Mouse (Mus musculus): ENCODE results near the gene Fastk.

DNA sequence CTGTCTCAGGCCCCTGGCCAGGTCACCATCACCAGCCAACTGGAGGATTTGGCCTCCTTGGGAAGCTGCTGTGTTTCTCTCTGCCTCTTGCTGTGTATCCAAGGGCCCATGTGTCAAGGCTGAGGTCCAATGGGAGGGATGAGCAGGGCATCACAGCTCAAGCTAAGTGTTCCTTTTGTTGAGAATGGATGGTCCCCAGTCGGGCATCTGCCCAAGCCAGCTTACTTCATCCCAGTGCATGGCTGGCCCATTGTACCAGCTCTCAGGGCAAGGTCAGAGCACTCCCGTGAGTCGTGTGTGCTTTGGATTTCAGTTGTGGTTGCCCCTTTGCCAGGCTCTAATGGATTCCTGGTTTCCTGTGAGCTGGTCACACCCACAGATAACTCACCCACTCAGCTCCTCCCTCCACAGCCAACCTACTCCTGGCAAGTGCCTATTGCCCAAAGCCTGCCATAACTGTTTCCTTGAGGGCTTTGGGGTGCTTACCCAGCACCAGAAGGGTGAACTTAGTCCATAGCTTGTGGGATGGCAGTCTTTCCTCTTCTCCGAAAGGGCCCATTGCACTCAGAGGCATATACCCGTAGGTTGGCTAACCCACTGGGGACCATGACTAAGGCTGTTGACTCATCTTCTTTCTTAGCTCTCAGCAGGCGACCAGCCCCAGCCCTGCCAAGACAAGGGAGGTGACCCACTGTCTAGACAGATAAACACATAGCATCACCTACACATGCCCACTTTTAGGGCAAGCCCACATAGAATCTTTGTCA lies 40.3 kb downstream of the Fastk start:
- TF ChIP-seq POLR2A (IDR thresholded peaks at IDR 0.05; ENCODE audit: extremely low read depth, insufficient read depth, low read length) (no peak), CTCF (IDR thresholded peaks at IDR 0.05; ENCODE audit: low read depth, low read length) (no peak)

All from liver, adult 2 months (tissue).